Mouse (Mus musculus): Measurements from ENCODE around the gene Sh3bp4.

DNA sequence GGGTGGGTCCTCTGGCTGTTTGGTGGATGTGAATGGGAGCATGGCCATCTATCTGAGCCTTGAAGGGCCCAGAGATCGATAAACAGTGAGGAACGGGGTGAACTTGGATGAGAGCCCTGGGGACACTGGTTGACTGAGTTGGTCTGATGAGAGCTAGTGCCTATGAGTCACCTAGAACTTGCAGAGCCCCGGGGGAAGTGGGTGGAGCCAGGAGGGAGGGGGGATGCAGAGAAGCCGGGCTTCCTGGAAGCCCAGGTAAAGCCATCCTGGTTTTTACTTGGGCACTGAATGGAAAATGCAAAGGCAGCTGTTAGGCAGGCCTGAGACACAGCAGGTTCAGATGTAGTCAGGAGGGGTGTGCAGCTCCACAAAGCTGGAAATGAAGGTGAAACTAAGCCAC is 63.1 kb downstream of the Sh3bp4 start:
- TF ChIP-seq POLR2A (IDR thresholded peaks at IDR 0.05; ENCODE audit: borderline replicate concordance, control insufficient read depth, low read depth, low read length), result no peak
- TF ChIP-seq CTCF (IDR thresholded peaks at IDR 0.05; ENCODE audit: control insufficient read depth, insufficient read depth, low read length), result no peak

Data from bone marrow, adult 2 months (tissue).